Mouse (Mus musculus): ENCODE measurements around the gene Dok4. TPM values are rescaled to one million over a fixed set of nuclear protein-coding genes. Genes with fewer than 3 reads are reported as not detected.

Gene Dok4
- polyA plus RNA-seq, 1 experiment from 2014 or later, result 28.8 TPM

DNA sequence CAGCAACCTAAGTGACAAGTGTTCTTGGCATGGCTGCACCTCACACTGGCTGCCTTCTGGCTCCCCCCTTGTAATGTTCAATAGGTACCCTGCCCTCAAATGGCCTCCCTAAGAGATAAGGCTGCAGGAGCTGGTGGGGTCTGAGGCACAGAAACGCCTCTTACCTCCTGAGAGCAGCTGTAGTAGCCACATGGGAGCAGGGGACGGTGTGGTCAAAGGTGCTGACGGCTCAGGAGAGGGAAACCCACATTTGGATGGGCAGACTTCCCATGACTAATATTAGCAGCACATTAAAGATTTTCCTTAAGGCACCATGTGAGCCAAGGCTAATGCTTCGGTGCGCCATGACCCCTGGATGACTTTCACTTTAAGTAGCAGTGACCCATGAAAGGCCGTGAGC is 24.5 kb upstream of the Dok4 start:
- Histone ChIP-seq H3K9ac (ENCODE audit: low read length) (no peak overlapping the region), H3K36me3 (ENCODE audit: control insufficient read depth, insufficient read depth, low read length) (no peaks in the 10 kb centered on the region), H3K4me2 (ENCODE audit: low read depth, low read length) (no peak overlapping the region), H3K9me3 (replicated peaks; ENCODE audit: control insufficient read depth, low read length) (no peaks in the 10 kb centered on the region), H3K4me1 (ENCODE audit: control insufficient read depth, insufficient read depth, low read length) (peaks cover 26% of the 10 kb centered on the region), H3K27ac (ENCODE audit: low read length) (peak overlapping the region; percentile 2; the same call in 1 of the 2 replicates), H3K4me3 (replicated peaks; ENCODE audit: low read length) (no peak overlapping the region), H3K27me3 (ENCODE audit: control insufficient read depth, insufficient read depth, low read length) (no peaks in the 10 kb centered on the region)
- 26% methylated on average over 6 of the region's 6 CpGs for WGBS
- no peak for ATAC-seq (ENCODE audit: insufficient read depth, low FRiP score)

DNA sequence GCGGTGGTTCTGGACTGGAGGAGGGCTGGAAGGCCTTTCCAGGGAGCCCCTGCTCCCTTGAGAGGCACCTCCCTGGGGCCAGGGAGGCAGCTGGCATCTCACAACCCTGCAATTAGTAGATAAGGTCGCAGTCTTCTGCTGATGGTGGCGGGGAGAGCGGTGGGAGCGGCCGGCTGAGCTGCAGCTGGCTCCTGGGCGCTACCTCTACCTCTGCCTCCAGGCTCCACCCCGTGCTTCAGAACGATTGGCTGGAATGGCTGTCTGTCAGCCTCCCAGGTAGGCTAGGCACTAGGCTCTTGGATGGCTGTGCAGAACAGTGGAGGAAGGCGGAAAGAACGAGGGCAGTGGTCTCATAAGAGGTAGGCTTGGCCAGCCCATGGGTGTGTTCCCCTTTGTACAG is 23.1 kb upstream of the Dok4 start:
- Histone ChIP-seq H3K27me3 (ENCODE audit: control insufficient read depth, insufficient read depth, low read length) (no peaks in the 10 kb centered on the region), H3K27ac (ENCODE audit: low read length) (peak overlapping the region; percentile 34; the same call in 1 of the 2 replicates), H3K4me3 (replicated peaks; ENCODE audit: low read length) (peak overlapping the region; percentile 30), H3K36me3 (ENCODE audit: control insufficient read depth, insufficient read depth, low read length) (no peaks in the 10 kb centered on the region), H3K4me1 (ENCODE audit: control insufficient read depth, insufficient read depth, low read length) (peaks cover 19% of the 10 kb centered on the region), H3K9ac (ENCODE audit: low read length) (peak overlapping the region; percentile 57), H3K9me3 (replicated peaks; ENCODE audit: control insufficient read depth, low read length) (no peaks in the 10 kb centered on the region), H3K4me2 (ENCODE audit: low read depth, low read length) (peak overlapping the region; percentile 50)
- ATAC-seq (ENCODE audit: insufficient read depth, low FRiP score), result peak; percentile 89
- WGBS, result 23% methylated on average over 11 of the region's 11 CpGs

DNA sequence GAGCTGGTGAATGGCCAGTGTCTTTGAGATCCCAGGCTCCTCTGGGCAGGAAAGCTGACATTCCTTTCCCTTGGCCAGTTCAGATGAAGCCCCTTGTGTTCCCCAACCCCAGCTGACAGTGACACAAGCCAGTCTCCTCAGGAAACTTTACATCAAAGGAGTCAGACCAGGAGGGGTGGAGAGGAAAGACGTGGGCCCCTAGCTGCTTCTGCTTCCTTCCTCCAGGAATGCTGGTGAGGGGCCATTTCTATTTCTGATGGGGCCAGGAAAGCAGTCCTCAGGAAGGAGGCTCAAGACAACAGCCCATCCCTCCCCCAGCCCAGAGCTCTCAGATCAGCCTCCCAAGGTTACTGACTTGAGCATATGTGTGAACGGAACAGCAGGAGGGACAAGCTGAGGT is 16.8 kb upstream of the Dok4 start:
- no peak overlapping the region for H3K4me3 ChIP-seq (replicated peaks; ENCODE audit: low read length)
- H3K27me3 ChIP-seq (ENCODE audit: control insufficient read depth, insufficient read depth, low read length), result no peaks in the 10 kb centered on the region
- ATAC-seq (ENCODE audit: insufficient read depth, low FRiP score), result peak; percentile 61; the same call in 1 of the 2 replicates
- H3K36me3 ChIP-seq (ENCODE audit: control insufficient read depth, insufficient read depth, low read length), result no peaks in the 10 kb centered on the region
- H3K27ac ChIP-seq (ENCODE audit: low read length), result no peak overlapping the region
- no peaks in the 10 kb centered on the region for H3K4me1 ChIP-seq (ENCODE audit: control insufficient read depth, insufficient read depth, low read length)
- H3K9me3 ChIP-seq (replicated peaks; ENCODE audit: control insufficient read depth, low read length), result no peaks in the 10 kb centered on the region
- no peak overlapping the region for H3K9ac ChIP-seq (ENCODE audit: low read length)
- no peak overlapping the region for H3K4me2 ChIP-seq (ENCODE audit: low read depth, low read length)
- 24% methylated on average over 2 of the region's 2 CpGs for WGBS

DNA sequence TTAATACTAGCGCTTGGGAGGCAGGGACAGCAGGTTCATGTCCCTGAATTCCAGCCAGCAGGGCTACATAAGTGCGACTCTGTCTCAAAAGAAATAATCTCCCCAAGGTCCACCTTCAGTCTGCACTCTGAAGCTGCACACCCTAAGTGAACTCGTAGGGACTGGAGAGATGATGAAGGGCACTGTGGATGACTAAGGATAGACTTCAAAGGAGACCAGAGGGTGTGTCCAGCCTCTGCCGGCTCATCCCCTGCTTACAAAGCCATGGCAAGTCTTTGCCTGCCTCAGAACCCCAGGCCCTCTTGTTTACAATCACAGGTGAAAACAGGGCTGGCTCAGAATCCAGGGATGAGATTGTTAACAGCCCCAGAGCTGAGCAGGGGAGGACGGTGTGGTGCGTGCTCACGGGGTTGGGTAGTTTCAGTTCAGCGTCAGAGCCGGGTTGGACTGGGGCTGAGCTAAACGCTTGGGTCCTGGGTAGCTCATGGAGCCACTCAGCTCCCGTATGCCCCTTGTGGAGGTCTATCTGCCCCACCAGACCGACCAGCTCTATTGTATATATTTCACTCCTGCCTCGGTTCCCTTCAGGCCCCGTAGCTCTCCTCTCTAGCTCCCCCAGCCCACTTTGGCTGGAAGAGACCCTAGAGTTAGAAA is 12.4 kb upstream of the Dok4 start:
- no peak overlapping the region; the same call in 1 of the 2 replicates for H3K4me2 ChIP-seq (ENCODE audit: low read depth, low read length)
- WGBS, result 23% methylated on average over 14 of the region's 14 CpGs
- peak; percentile 47; the same call in 1 of the 2 replicates for ATAC-seq (ENCODE audit: insufficient read depth, low FRiP score)

GRCm38 (mm10) chr8:94880742-94881141 is 4.6 kb upstream of the Dok4 start:
- ATAC-seq (ENCODE audit: insufficient read depth, low FRiP score), result no peak
- Histone ChIP-seq H3K27me3 (ENCODE audit: control insufficient read depth, insufficient read depth, low read length) (no peaks in the 10 kb centered on the region), H3K27ac (ENCODE audit: low read length) (no peak overlapping the region), H3K4me3 (replicated peaks; ENCODE audit: low read length) (no peak overlapping the region), H3K9me3 (replicated peaks; ENCODE audit: control insufficient read depth, low read length) (no peaks in the 10 kb centered on the region), H3K9ac (ENCODE audit: low read length) (no peak overlapping the region), H3K36me3 (ENCODE audit: control insufficient read depth, insufficient read depth, low read length) (no peaks in the 10 kb centered on the region), H3K4me2 (ENCODE audit: low read depth, low read length) (no peak overlapping the region), H3K4me1 (ENCODE audit: control insufficient read depth, insufficient read depth, low read length) (0 out of 2 replicates have a peak, but pooled peaks cover 4% of the 10 kb centered on the region)
- WGBS, result 62% methylated on average over 4 of the region's 4 CpGs

More for the DNA sequence above, 12.4 kb upstream of the Dok4 start:
- no peak overlapping the region for H3K27ac ChIP-seq (ENCODE audit: low read length)
- no peaks in the 10 kb centered on the region for H3K36me3 ChIP-seq (ENCODE audit: control insufficient read depth, insufficient read depth, low read length)
- H3K4me3 ChIP-seq (replicated peaks; ENCODE audit: low read length), result no peak overlapping the region
- no peaks in the 10 kb centered on the region for H3K9me3 ChIP-seq (replicated peaks; ENCODE audit: control insufficient read depth, low read length)
- no peaks in the 10 kb centered on the region for H3K4me1 ChIP-seq (ENCODE audit: control insufficient read depth, insufficient read depth, low read length)
- no peaks in the 10 kb centered on the region for H3K27me3 ChIP-seq (ENCODE audit: control insufficient read depth, insufficient read depth, low read length)
- no peak overlapping the region for H3K9ac ChIP-seq (ENCODE audit: low read length)

- no peaks in the 10 kb centered on the region for H3K27me3 ChIP-seq (ENCODE audit: control insufficient read depth, insufficient read depth, low read length)
- H3K4me3 ChIP-seq (replicated peaks; ENCODE audit: low read length), result no peak overlapping the region
- H3K9ac ChIP-seq (ENCODE audit: low read length), result no peak overlapping the region
- no peak for ATAC-seq (ENCODE audit: insufficient read depth, low FRiP score)
- H3K36me3 ChIP-seq (ENCODE audit: control insufficient read depth, insufficient read depth, low read length), result no peaks in the 10 kb centered on the region
- peaks cover 21% of the 10 kb centered on the region for H3K4me1 ChIP-seq (ENCODE audit: control insufficient read depth, insufficient read depth, low read length)
- H3K4me2 ChIP-seq (ENCODE audit: low read depth, low read length), result peak overlapping the region; percentile 88; the same call in 1 of the 2 replicates
- 47% methylated on average over 3 of the region's 3 CpGs for WGBS
- H3K9me3 ChIP-seq (replicated peaks; ENCODE audit: control insufficient read depth, low read length), result no peaks in the 10 kb centered on the region
- 0 out of 2 replicates have a peak overlapping the region, but pooled peaks have one; percentile 39 for H3K27ac ChIP-seq (ENCODE audit: low read length)
These were observed 690 bp upstream of the Dok4 start for GRCm38 (mm10) chr8:94876820-94877219.

GRCm38 (mm10) chr8:94875871-94876150 is 319 bp downstream of the Dok4 start:
- ATAC-seq (ENCODE audit: insufficient read depth, low FRiP score), result no peak
- H3K27ac ChIP-seq (ENCODE audit: low read length), result peak overlapping the region; percentile 78
- H3K9ac ChIP-seq (ENCODE audit: low read length), result peak overlapping the region; percentile 82
- peak overlapping the region; percentile 67 for H3K4me3 ChIP-seq (replicated peaks; ENCODE audit: low read length)
- H3K36me3 ChIP-seq (ENCODE audit: control insufficient read depth, insufficient read depth, low read length), result no peaks in the 10 kb centered on the region
- H3K27me3 ChIP-seq (ENCODE audit: control insufficient read depth, insufficient read depth, low read length), result no peaks in the 10 kb centered on the region
- no peaks in the 10 kb centered on the region for H3K9me3 ChIP-seq (replicated peaks; ENCODE audit: control insufficient read depth, low read length)
- peaks cover 28% of the 10 kb centered on the region for H3K4me1 ChIP-seq (ENCODE audit: control insufficient read depth, insufficient read depth, low read length)
- H3K4me2 ChIP-seq (ENCODE audit: low read depth, low read length), result peak overlapping the region; percentile 88
- under 1% methylated on average over 14 of the region's 20 CpGs for WGBS

GRCm38 (mm10) chr8:94875096-94875870 is 847 bp downstream of the Dok4 start:
- ATAC-seq (ENCODE audit: insufficient read depth, low FRiP score), result no peak
- WGBS, result 13% methylated on average over 17 of the region's 17 CpGs

DNA sequence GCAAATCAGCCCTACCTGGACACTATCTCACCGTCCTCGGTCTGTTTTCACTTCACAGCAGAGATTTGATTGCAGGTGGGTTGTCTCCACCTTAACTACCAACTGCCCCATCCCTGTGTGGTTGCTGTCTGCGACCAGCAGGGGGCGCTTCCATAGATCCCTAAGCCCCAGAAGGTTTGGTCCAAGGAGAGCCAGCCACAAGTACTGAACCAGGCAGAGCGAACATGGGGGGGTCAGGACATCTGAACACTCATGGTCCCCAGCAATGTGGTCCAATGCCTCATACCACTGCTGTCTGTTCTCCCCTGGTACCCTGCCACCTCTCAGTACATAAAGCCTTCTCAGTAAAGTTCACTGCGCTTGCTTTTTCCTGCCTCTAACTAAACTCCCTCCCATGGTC is 1.8 kb downstream of the Dok4 start:
- WGBS, result 10% methylated on average over 6 of the region's 6 CpGs
- no peak overlapping the region for H3K27ac ChIP-seq (ENCODE audit: low read length)
- ATAC-seq (ENCODE audit: insufficient read depth, low FRiP score), result no peak

More at GRCm38 (mm10) chr8:94875096-94875870, 847 bp downstream of the Dok4 start:
- Histone ChIP-seq H3K4me1 (ENCODE audit: control insufficient read depth, insufficient read depth, low read length) (peaks cover 32% of the 10 kb centered on the region), H3K9ac (ENCODE audit: low read length) (peak overlapping the region; percentile 82), H3K4me3 (replicated peaks; ENCODE audit: low read length) (peak overlapping the region; percentile 67), H3K36me3 (ENCODE audit: control insufficient read depth, insufficient read depth, low read length) (no peaks in the 10 kb centered on the region), H3K27me3 (ENCODE audit: control insufficient read depth, insufficient read depth, low read length) (no peaks in the 10 kb centered on the region), H3K9me3 (replicated peaks; ENCODE audit: control insufficient read depth, low read length) (no peaks in the 10 kb centered on the region), H3K4me2 (ENCODE audit: low read depth, low read length) (peak overlapping the region; percentile 88), H3K27ac (ENCODE audit: low read length) (peak overlapping the region; percentile 78)

More for the DNA sequence above, 1.8 kb downstream of the Dok4 start:
- no peaks in the 10 kb centered on the region for H3K27me3 ChIP-seq (ENCODE audit: control insufficient read depth, insufficient read depth, low read length)
- peak overlapping the region; percentile 67 for H3K4me3 ChIP-seq (replicated peaks; ENCODE audit: low read length)
- H3K9me3 ChIP-seq (replicated peaks; ENCODE audit: control insufficient read depth, low read length), result no peaks in the 10 kb centered on the region
- H3K4me2 ChIP-seq (ENCODE audit: low read depth, low read length), result peak overlapping the region; percentile 88
- no peaks in the 10 kb centered on the region for H3K36me3 ChIP-seq (ENCODE audit: control insufficient read depth, insufficient read depth, low read length)
- peaks cover 40% of the 10 kb centered on the region for H3K4me1 ChIP-seq (ENCODE audit: control insufficient read depth, insufficient read depth, low read length)
- H3K9ac ChIP-seq (ENCODE audit: low read length), result no peak overlapping the region
